Mouse (Mus musculus) G1E (cell line): ENCODE measurements at regions not wholly inside any gene's neighbourhood (a gene's known extent, or its start where the extent isn't known, plus 50 kb on each side); places are given as distances from the start of the nearest gene placed in this dataset.

Experiments
- CTCF ChIP-seq: IDR thresholded peaks from 2 replicates; pipeline ENCODE4 v1.5.1; 2012; ENCODE audit warnings: low read depth, low read length, inconsistent platforms, mixed read lengths
- GATA1 ChIP-seq: IDR thresholded peaks from 2 replicates; pipeline ENCODE4 v1.6.1; 2012; ENCODE audit warnings: borderline replicate concordance, low read length, inconsistent platforms, mixed read lengths
- GATA2 ChIP-seq: IDR thresholded peaks from 2 replicates; pipeline ENCODE4 v1.6.1; 2012; ENCODE audit warnings: low read depth, low read length, inconsistent platforms, borderline replicate concordance
- POLR2AphosphoS5 ChIP-seq: IDR thresholded peaks from 2 replicates; pipeline ENCODE4 v1.6.1; 2012; ENCODE audit warnings: low read depth, low read length, inconsistent platforms; ENCODE audit not compliant: insufficient replicate concordance
- TAL1 ChIP-seq: conservative IDR thresholded peaks from 2 replicates; pipeline ENCODE4 v1.6.1; 2012; ENCODE audit warnings: low read depth, low read length, inconsistent platforms, mixed read lengths

- no peak for TF ChIP-seq CTCF
- TF ChIP-seq GATA1 = no peak
- no peak for TF ChIP-seq TAL1
- TF ChIP-seq POLR2AphosphoS5 = no peak
- TF ChIP-seq GATA2 = no peak
These were observed 155.1 kb upstream of the Lnx1 start for GRCm38 (mm10) chr5:74857861-74858260.
